Mouse (Mus musculus): ENCODE results near the gene Grsf1. TPM values are rescaled to one million over a fixed set of nuclear protein-coding genes. Genes with fewer than 3 reads are reported as not detected.

The Grsf1 gene
- polyA plus RNA-seq, 1 experiment from 2014 or later = 91.0 TPM

DNA sequence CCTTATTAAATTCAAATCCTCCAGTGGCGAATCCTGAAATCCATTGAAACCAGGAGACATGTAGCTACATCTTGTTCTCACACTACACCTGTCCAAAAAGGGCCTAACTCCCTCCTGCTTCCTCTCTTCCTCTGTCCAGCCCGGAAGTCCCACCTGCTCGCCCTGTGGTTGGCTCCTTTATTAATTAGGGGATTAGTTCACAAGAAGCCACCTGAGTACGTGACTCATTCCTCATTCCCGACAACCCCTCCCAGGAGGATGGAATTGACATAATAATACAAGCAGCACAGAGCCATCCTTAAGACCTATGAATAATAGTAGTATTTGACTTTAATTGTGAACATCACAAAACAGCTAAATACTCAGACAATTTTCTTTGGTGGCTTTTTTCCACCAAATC is 41.9 kb downstream of the Grsf1 start:
- H3K4me2 ChIP-seq (ENCODE audit: low read depth, low read length) = no peak overlapping the region
- H3K9ac ChIP-seq (replicated peaks; ENCODE audit: low read length) = no peak overlapping the region
- H3K27ac ChIP-seq (replicated peaks; ENCODE audit: low read depth, low read length) = no peak overlapping the region
- ATAC-seq (replicated peaks; ENCODE audit: insufficient number of reproducible peaks, low FRiP score, low TSS enrichment, low read depth) (no peak), DNase-seq (ENCODE audit: low spot score) (no peak)
- H3K4me1 ChIP-seq (ENCODE audit: control insufficient read depth, insufficient read depth, low read length) = no peaks in the 10 kb centered on the region
- H3K9me3 ChIP-seq (replicated peaks; ENCODE audit: control insufficient read depth, low read length) = no peaks in the 10 kb centered on the region
- no peaks in the 10 kb centered on the region for H3K27me3 ChIP-seq (ENCODE audit: control insufficient read depth, insufficient read depth, low read length)
- WGBS = 83% methylated on average over 5 of the region's 5 CpGs
- H3K36me3 ChIP-seq (replicated peaks; ENCODE audit: control insufficient read depth, insufficient read depth, low read depth, low read length) = peaks cover 3% of the 10 kb centered on the region
- no peak overlapping the region for H3K4me3 ChIP-seq (ENCODE audit: low read depth, low read length)

- DNase-seq (ENCODE audit: low spot score) = no peak
- H3K4me3 ChIP-seq (ENCODE audit: low read depth, low read length) = no peak overlapping the region
- ATAC-seq (replicated peaks; ENCODE audit: insufficient number of reproducible peaks, low FRiP score, low TSS enrichment, low read depth) = no peak
- no peak overlapping the region for H3K27ac ChIP-seq (replicated peaks; ENCODE audit: low read depth, low read length)
- H3K4me2 ChIP-seq (ENCODE audit: low read depth, low read length) = no peak overlapping the region
- H3K9ac ChIP-seq (replicated peaks; ENCODE audit: low read length) = no peak overlapping the region
- no peaks in the 10 kb centered on the region for H3K4me1 ChIP-seq (ENCODE audit: control insufficient read depth, insufficient read depth, low read length)
- H3K9me3 ChIP-seq (replicated peaks; ENCODE audit: control insufficient read depth, low read length) = no peaks in the 10 kb centered on the region
- WGBS = 69% methylated on average over 9 of the region's 9 CpGs
- no peaks in the 10 kb centered on the region for H3K27me3 ChIP-seq (ENCODE audit: control insufficient read depth, insufficient read depth, low read length)
- peaks cover under 1% of the 10 kb centered on the region for H3K36me3 ChIP-seq (replicated peaks; ENCODE audit: control insufficient read depth, insufficient read depth, low read depth, low read length)
Measured at GRCm38 (mm10) chr5:88632463-88632862, 43.5 kb downstream of the Grsf1 start.

DNA sequence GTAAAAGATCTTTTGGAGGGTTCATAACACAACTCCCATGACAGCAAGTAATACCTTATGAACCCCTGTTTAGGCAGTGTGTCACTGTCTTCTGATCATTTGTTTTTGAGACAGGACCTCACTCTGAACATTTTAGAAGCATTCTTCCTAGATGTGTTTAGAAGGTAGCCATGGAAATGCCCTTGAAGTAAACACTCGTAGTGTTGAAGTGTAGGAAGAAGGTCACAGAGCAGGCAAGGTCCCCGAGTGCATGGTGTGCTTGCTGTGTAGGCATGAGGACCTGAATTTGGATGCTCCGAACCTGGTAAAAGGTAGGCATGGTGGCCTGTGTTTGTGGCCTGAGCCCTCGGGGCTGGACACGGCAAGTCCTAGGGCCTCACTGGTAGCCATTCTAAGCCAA is 44.4 kb downstream of the Grsf1 start:
- no peaks in the 10 kb centered on the region; the same call in 1 of the 2 replicates for H3K36me3 ChIP-seq (replicated peaks; ENCODE audit: control insufficient read depth, insufficient read depth, low read depth, low read length)
- no peak for ATAC-seq (replicated peaks; ENCODE audit: insufficient number of reproducible peaks, low FRiP score, low TSS enrichment, low read depth)
- no peak overlapping the region for H3K27ac ChIP-seq (replicated peaks; ENCODE audit: low read depth, low read length)
- DNase-seq (ENCODE audit: low spot score) = no peak
- no peaks in the 10 kb centered on the region for H3K27me3 ChIP-seq (ENCODE audit: control insufficient read depth, insufficient read depth, low read length)
- no peaks in the 10 kb centered on the region for H3K9me3 ChIP-seq (replicated peaks; ENCODE audit: control insufficient read depth, low read length)
- WGBS = 86% methylated on average over 5 of the region's 5 CpGs
- no peak overlapping the region for H3K9ac ChIP-seq (replicated peaks; ENCODE audit: low read length)
- no peak overlapping the region for H3K4me3 ChIP-seq (ENCODE audit: low read depth, low read length)
- H3K4me1 ChIP-seq (ENCODE audit: control insufficient read depth, insufficient read depth, low read length) = no peaks in the 10 kb centered on the region
- no peak overlapping the region for H3K4me2 ChIP-seq (ENCODE audit: low read depth, low read length)

GRCm38 (mm10) chr5:88630883-88631282 is 45.1 kb downstream of the Grsf1 start:
- no peak overlapping the region for H3K4me2 ChIP-seq (ENCODE audit: low read depth, low read length)
- H3K9ac ChIP-seq (replicated peaks; ENCODE audit: low read length) = no peak overlapping the region
- DNase-seq (ENCODE audit: low spot score) (no peak), ATAC-seq (replicated peaks; ENCODE audit: insufficient number of reproducible peaks, low FRiP score, low TSS enrichment, low read depth) (no peak)
- H3K4me3 ChIP-seq (ENCODE audit: low read depth, low read length) = no peak overlapping the region
- no peaks in the 10 kb centered on the region; the same call in 1 of the 2 replicates for H3K36me3 ChIP-seq (replicated peaks; ENCODE audit: control insufficient read depth, insufficient read depth, low read depth, low read length)
- no peaks in the 10 kb centered on the region for H3K27me3 ChIP-seq (ENCODE audit: control insufficient read depth, insufficient read depth, low read length)
- H3K4me1 ChIP-seq (ENCODE audit: control insufficient read depth, insufficient read depth, low read length) = no peaks in the 10 kb centered on the region
- H3K27ac ChIP-seq (replicated peaks; ENCODE audit: low read depth, low read length) = no peak overlapping the region
- WGBS = 72% methylated on average over 3 of the region's 3 CpGs
- H3K9me3 ChIP-seq (replicated peaks; ENCODE audit: control insufficient read depth, low read length) = no peaks in the 10 kb centered on the region

- no peaks in the 10 kb centered on the region; the same call in 1 of the 2 replicates for H3K36me3 ChIP-seq (replicated peaks; ENCODE audit: control insufficient read depth, insufficient read depth, low read depth, low read length)
- no peak overlapping the region for H3K4me3 ChIP-seq (ENCODE audit: low read depth, low read length)
- no peak overlapping the region for H3K9ac ChIP-seq (replicated peaks; ENCODE audit: low read length)
- no peak for ATAC-seq (replicated peaks; ENCODE audit: insufficient number of reproducible peaks, low FRiP score, low TSS enrichment, low read depth)
- H3K4me2 ChIP-seq (ENCODE audit: low read depth, low read length) = no peak overlapping the region
- H3K9me3 ChIP-seq (replicated peaks; ENCODE audit: control insufficient read depth, low read length) = no peaks in the 10 kb centered on the region
- WGBS = 87% methylated on average over 8 of the region's 8 CpGs
- no peak for DNase-seq (ENCODE audit: low spot score)
- H3K27ac ChIP-seq (replicated peaks; ENCODE audit: low read depth, low read length) = no peak overlapping the region
- no peaks in the 10 kb centered on the region for H3K27me3 ChIP-seq (ENCODE audit: control insufficient read depth, insufficient read depth, low read length)
- no peaks in the 10 kb centered on the region for H3K4me1 ChIP-seq (ENCODE audit: control insufficient read depth, insufficient read depth, low read length)
Measured at GRCm38 (mm10) chr5:88629987-88630386, 46.0 kb downstream of the Grsf1 start.

- no peak overlapping the region for H3K27ac ChIP-seq (replicated peaks; ENCODE audit: low read depth, low read length)
- 77% methylated on average over 11 of the region's 11 CpGs for WGBS
- no peak overlapping the region for H3K4me3 ChIP-seq (ENCODE audit: low read depth, low read length)
- ATAC-seq (replicated peaks; ENCODE audit: insufficient number of reproducible peaks, low FRiP score, low TSS enrichment, low read depth) (no peak), DNase-seq (ENCODE audit: low spot score) (no peak)
- no peaks in the 10 kb centered on the region for H3K9me3 ChIP-seq (replicated peaks; ENCODE audit: control insufficient read depth, low read length)
- no peaks in the 10 kb centered on the region for H3K27me3 ChIP-seq (ENCODE audit: control insufficient read depth, insufficient read depth, low read length)
- no peak overlapping the region for H3K4me2 ChIP-seq (ENCODE audit: low read depth, low read length)
- no peak overlapping the region for H3K9ac ChIP-seq (replicated peaks; ENCODE audit: low read length)
- H3K4me1 ChIP-seq (ENCODE audit: control insufficient read depth, insufficient read depth, low read length) = no peaks in the 10 kb centered on the region
- no peaks in the 10 kb centered on the region; the same call in 1 of the 2 replicates for H3K36me3 ChIP-seq (replicated peaks; ENCODE audit: control insufficient read depth, insufficient read depth, low read depth, low read length)
Measured at GRCm38 (mm10) chr5:88629125-88629524, 46.8 kb downstream of the Grsf1 start.

- Histone ChIP-seq H3K4me3 (ENCODE audit: low read depth, low read length) (no peak overlapping the region), H3K4me1 (ENCODE audit: control insufficient read depth, insufficient read depth, low read length) (no peaks in the 10 kb centered on the region), H3K27me3 (ENCODE audit: control insufficient read depth, insufficient read depth, low read length) (no peaks in the 10 kb centered on the region), H3K9me3 (replicated peaks; ENCODE audit: control insufficient read depth, low read length) (no peaks in the 10 kb centered on the region), H3K9ac (replicated peaks; ENCODE audit: low read length) (no peak overlapping the region), H3K27ac (replicated peaks; ENCODE audit: low read depth, low read length) (no peak overlapping the region), H3K36me3 (replicated peaks; ENCODE audit: control insufficient read depth, insufficient read depth, low read depth, low read length) (no peaks in the 10 kb centered on the region; the same call in 1 of the 2 replicates), H3K4me2 (ENCODE audit: low read depth, low read length) (no peak overlapping the region)
- ATAC-seq (replicated peaks; ENCODE audit: insufficient number of reproducible peaks, low FRiP score, low TSS enrichment, low read depth) (no peak), DNase-seq (ENCODE audit: low spot score) (no peak)
- WGBS = 85% methylated on average over 4 of the region's 4 CpGs
Measured at GRCm38 (mm10) chr5:88627545-88627944, 48.4 kb downstream of the Grsf1 start.

DNA sequence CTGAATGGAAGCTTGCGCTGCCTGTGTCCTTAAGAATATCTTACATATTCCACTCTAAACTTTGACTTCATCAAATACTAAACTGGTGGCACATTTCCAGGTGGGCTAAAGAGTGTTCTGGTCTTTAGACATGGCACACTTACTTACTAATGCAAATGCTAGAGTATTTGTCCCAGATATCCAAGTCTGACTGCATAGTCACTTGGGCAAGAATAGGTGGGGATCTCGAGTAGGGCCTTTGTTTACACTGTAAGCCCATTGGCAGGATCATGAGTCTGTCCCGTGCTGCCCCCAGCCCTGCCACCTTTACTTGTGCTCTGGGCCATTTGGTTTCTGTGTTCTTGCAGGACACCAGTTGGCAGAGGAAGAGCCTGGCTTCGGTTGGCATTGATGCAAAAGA is 59.0 kb downstream of the Grsf1 start:
- 77% methylated on average over 4 of the region's 4 CpGs for WGBS

More for the DNA sequence above, 59.0 kb downstream of the Grsf1 start:
- H3K9me3 ChIP-seq (replicated peaks; ENCODE audit: control insufficient read depth, low read length) = no peaks in the 10 kb centered on the region
- H3K27ac ChIP-seq (replicated peaks; ENCODE audit: low read depth, low read length) = no peak overlapping the region
- DNase-seq (ENCODE audit: low spot score) (no peak), ATAC-seq (replicated peaks; ENCODE audit: insufficient number of reproducible peaks, low FRiP score, low TSS enrichment, low read depth) (no peak)
- H3K27me3 ChIP-seq (ENCODE audit: control insufficient read depth, insufficient read depth, low read length) = no peaks in the 10 kb centered on the region
- no peak overlapping the region for H3K4me2 ChIP-seq (ENCODE audit: low read depth, low read length)
- no peak overlapping the region for H3K4me3 ChIP-seq (ENCODE audit: low read depth, low read length)
- no peaks in the 10 kb centered on the region; the same call in 1 of the 2 replicates for H3K36me3 ChIP-seq (replicated peaks; ENCODE audit: control insufficient read depth, insufficient read depth, low read depth, low read length)
- H3K9ac ChIP-seq (replicated peaks; ENCODE audit: low read length) = no peak overlapping the region
- no peaks in the 10 kb centered on the region for H3K4me1 ChIP-seq (ENCODE audit: control insufficient read depth, insufficient read depth, low read length)

All from embryonic facial prominence, embryonic 11.5 days (tissue).